Mouse (Mus musculus): Measurements from ENCODE around the gene Fam13a.

GRCm38 (mm10) chr6:59014088-59014759, 10.1 kb downstream of the Fam13a start:
- TF ChIP-seq CTCF (IDR thresholded peaks at IDR 0.05; ENCODE audit: low read depth) (no peak), EP300 (IDR thresholded peaks at IDR 0.05; ENCODE audit: low read depth) (no peak)

Measured in heart, postnatal 0 days (tissue).